Mouse (Mus musculus): Measurements from ENCODE around the gene Izumo2. TPM values are rescaled to one million over a fixed set of nuclear protein-coding genes. Genes with fewer than 3 reads are reported as not detected.

The Izumo2 gene
- total RNA-seq (2012; rRNA removed) (not detected in 2 replicates), polyA plus RNA-seq (2012; ENCODE audit: insufficient read depth in 1 of 2, insufficient read length in 2 of 2, low read depth in 1 of 2, low replicate concordance in 2 of 2, missing spikeins in 1 of 2) (not detected)

DNA sequence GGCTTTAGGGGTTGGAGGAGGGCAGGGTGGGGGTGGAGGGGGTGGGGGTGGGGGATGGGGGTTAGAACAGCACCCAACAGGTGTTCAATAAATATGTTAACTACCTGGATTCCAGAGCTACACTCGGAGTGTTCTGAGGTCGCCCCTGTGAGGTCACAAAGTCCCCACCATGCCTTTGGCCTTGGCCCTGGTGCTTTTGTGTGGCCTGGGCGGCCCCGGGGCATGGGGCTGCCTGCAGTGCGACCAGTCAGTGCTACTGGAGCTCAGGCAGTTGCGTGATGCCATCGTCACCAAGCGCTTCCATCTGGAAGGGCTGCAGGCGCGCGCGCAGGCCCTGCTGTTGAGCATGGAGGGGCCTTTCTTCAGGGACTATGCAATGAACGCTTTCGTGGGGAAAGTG lies at the start of gene Izumo2:
TSS of gene Izumo2 (plus strand) at position 169 of the 400 bp plus-strand sequence.
- Histone ChIP-seq H3K27ac (ENCODE audit: control insufficient read depth, low read depth, low read length) (no peak within 1 kb of the TSS), H3K4me1 (ENCODE audit: control insufficient read depth in 1 of 2, insufficient read depth in 2 of 2, low read length in 2 of 2) (no peaks in the 10 kb centered on the region), H3K4me3 (ENCODE audit: control insufficient read depth in 1 of 2, insufficient read depth in 1 of 2, low read depth in 2 of 2, low read length in 2 of 2) (no peak within 1 kb of the TSS), H3K79me2 (ENCODE audit: control insufficient read depth, insufficient read depth, low read length, poor library complexity) (no peaks in the 10 kb centered on the region), H3K9ac (ENCODE audit: control insufficient read depth, low read depth, low read length, poor library complexity, severe bottlenecking) (no peak within 1 kb of the TSS), H3K9me3 (replicated peaks; ENCODE audit: insufficient read depth, low read length) (no peaks in the 10 kb centered on the region), H3K36me3 (ENCODE audit: control insufficient read depth in 1 of 2, insufficient read depth in 2 of 2, low read length in 2 of 2) (no peaks in the 10 kb centered on the region), H3K27me3 (ENCODE audit: control insufficient read depth in 1 of 2, insufficient read depth in 2 of 2, low read length in 2 of 2) (no peaks in the 10 kb centered on the region; a peak in 1 of 4 replicates)
- no peak for TF ChIP-seq ZNF384 (IDR thresholded peaks at IDR 0.05; ENCODE audit: low read depth, low read length)
- no peak for TF ChIP-seq MAZ (IDR thresholded peaks at IDR 0.05; ENCODE audit: low read depth, low read length)
- TF ChIP-seq BHLHE40 (IDR thresholded peaks at IDR 0.05; ENCODE audit: borderline replicate concordance, low read depth, low read length), result no peak
- no peak for TF ChIP-seq ELF1 (IDR thresholded peaks at IDR 0.05; ENCODE audit: low read depth, low read length)
- no peak for TF ChIP-seq TAL1 (IDR thresholded peaks at IDR 0.05; ENCODE audit: low read length)
- no peak for TF ChIP-seq POLR2AphosphoS2 (IDR thresholded peaks at IDR 0.05; ENCODE audit: low read length)
- TF ChIP-seq HCFC1 (IDR thresholded peaks at IDR 0.05; ENCODE audit: low read depth, low read length), result no peak
- TF ChIP-seq TCF12 (IDR thresholded peaks at IDR 0.05; ENCODE audit: low read depth, low read length), result no peak
- TF ChIP-seq GATA1 (IDR thresholded peaks at IDR 0.05; ENCODE audit: low read depth, low read length), result no peak
- TF ChIP-seq MAX (IDR thresholded peaks at IDR 0.05; ENCODE audit: low read length), result no peak
- no peak for TF ChIP-seq JUND (IDR thresholded peaks at IDR 0.05; ENCODE audit: low read depth, low read length)
- TF ChIP-seq CHD1 (IDR thresholded peaks at IDR 0.05; ENCODE audit: low read depth, low read length), result no peak
- TF ChIP-seq ZC3H11A (IDR thresholded peaks at IDR 0.05; ENCODE audit: low read depth, low read length), result no peak
- TF ChIP-seq EP300 (IDR thresholded peaks at IDR 0.05; ENCODE audit: low read depth in 1 of 2, low read length in 2 of 2), result no peak
- no peak for TF ChIP-seq CHD2 (IDR thresholded peaks at IDR 0.05; ENCODE audit: low read length)
- no peak for TF ChIP-seq POLR2AphosphoS5 (IDR thresholded peaks at IDR 0.05; ENCODE audit: borderline replicate concordance, low read depth, low read length)
- no peak for TF ChIP-seq POLR2A (IDR thresholded peaks at IDR 0.05; ENCODE audit: control insufficient read depth in 1 of 2, insufficient read depth in 1 of 2, low read depth in 1 of 2, low read length in 2 of 2, poor library complexity in 1 of 2)
- no peak for TF ChIP-seq KAT2A (conservative IDR thresholded peaks at IDR 0.05; ENCODE audit: low read depth, low read length)
- no peak for TF ChIP-seq USF2 (IDR thresholded peaks at IDR 0.05; ENCODE audit: borderline replicate concordance in 1 of 2, insufficient read depth in 1 of 2, low read depth in 1 of 2, low read length in 2 of 2)
- no peak for TF ChIP-seq SIN3A (IDR thresholded peaks at IDR 0.05; ENCODE audit: low read length)
- DNase-seq (ENCODE audit: low read depth, low spot score), result no peak

GRCm38 (mm10) chr7:44661219-44661618 lies 47.3 kb upstream of the Izumo2 start:
- TF ChIP-seq CHD1 (IDR thresholded peaks at IDR 0.05; ENCODE audit: low read depth, low read length) (no peak), GABPA (IDR thresholded peaks at IDR 0.05; ENCODE audit: low read depth, low read length) (no peak), BHLHE40 (IDR thresholded peaks at IDR 0.05; ENCODE audit: borderline replicate concordance, low read depth, low read length) (no peak), E2F4 (IDR thresholded peaks at IDR 0.05; ENCODE audit: borderline replicate concordance, low read depth, low read length) (no peak), ZKSCAN1 (IDR thresholded peaks at IDR 0.05; ENCODE audit: low read depth, low read length) (no peak), RAD21 (IDR thresholded peaks at IDR 0.05; ENCODE audit: low read depth, low read length) (no peak), UBTF (IDR thresholded peaks at IDR 0.05; ENCODE audit: borderline replicate concordance, insufficient read depth, low read depth, low read length) (no peak), MYB (IDR thresholded peaks at IDR 0.05; ENCODE audit: low read depth, low read length) (no peak), HCFC1 (IDR thresholded peaks at IDR 0.05; ENCODE audit: low read depth, low read length) (no peak)
- Histone ChIP-seq H3K79me2 (ENCODE audit: control insufficient read depth, insufficient read depth, low read length, poor library complexity) (no peaks in the 10 kb centered on the region), H3K9me3 (replicated peaks; ENCODE audit: insufficient read depth, low read length) (no peaks in the 10 kb centered on the region), H3K27me3 (ENCODE audit: control insufficient read depth in 1 of 2, insufficient read depth in 2 of 2, low read length in 2 of 2) (no peaks in the 10 kb centered on the region), H3K9ac (ENCODE audit: control insufficient read depth, low read depth, low read length, poor library complexity, severe bottlenecking) (no peak overlapping the region), H3K4me1 (ENCODE audit: control insufficient read depth in 1 of 2, insufficient read depth in 2 of 2, low read length in 2 of 2) (no peaks in the 10 kb centered on the region), H3K36me3 (ENCODE audit: control insufficient read depth in 1 of 2, insufficient read depth in 2 of 2, low read length in 2 of 2) (no peaks in the 10 kb centered on the region), H3K27ac (ENCODE audit: control insufficient read depth, low read depth, low read length) (no peak overlapping the region), H3K4me3 (ENCODE audit: control insufficient read depth in 1 of 2, insufficient read depth in 1 of 2, low read depth in 2 of 2, low read length in 2 of 2) (no peak overlapping the region)
- DNase-seq (ENCODE audit: low read depth, low spot score), result no peak

Measured in MEL (cell line).